Mouse (Mus musculus): ENCODE data around the gene Ndufa11.

DNA sequence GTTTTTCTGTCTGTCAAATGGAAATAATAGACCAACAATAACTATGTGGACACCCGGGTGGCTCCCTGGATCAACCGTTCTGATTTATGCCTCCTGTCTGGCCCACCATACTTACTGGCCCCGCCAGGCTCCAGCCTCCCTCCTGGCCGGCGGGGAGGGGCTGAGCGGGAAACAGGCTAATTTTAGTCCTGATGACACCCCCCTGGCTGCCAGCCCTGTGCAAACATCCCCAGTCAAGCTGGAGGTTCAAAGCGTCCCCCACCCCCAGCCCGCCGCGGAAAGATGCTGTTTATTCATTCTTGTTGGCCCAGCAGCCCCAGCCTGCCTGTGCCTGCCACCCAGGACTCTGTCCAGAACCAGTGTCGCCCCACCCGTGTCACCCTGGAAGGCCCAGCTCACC, 10.6 kb downstream of the Ndufa11 start:
- TF ChIP-seq EP300 (IDR thresholded peaks at IDR 0.05; ENCODE audit: insufficient read depth, low read depth, low read length) (no peak), POLR2A (IDR thresholded peaks at IDR 0.05; ENCODE audit: insufficient read depth, low read depth, low read length) (no peak), CTCF (IDR thresholded peaks at IDR 0.05) (no peak)
